Mouse (Mus musculus) kidney, adult 11 months (tissue): ENCODE data around the gene Cnn2.
A peak's percentile ranks its signal among the peaks of the same experiment; 100 is the strongest.
"Not testable (repeated sequence)": the region's sequence is repeated elsewhere in the genome, so short reads cannot be mapped to it uniquely, and the experiment has no call there.

Source experiments
- DNase-seq: peaks from one replicate; pipeline ENCODE4 v3.0.0; 2022

Cnn2 gene

GRCm38 (mm10) chr10:80020603-80021319, 32.4 kb downstream of the Cnn2 start:
- no peak for DNase-seq

- no peak for DNase-seq
Measured at GRCm38 (mm10) chr10:80021320-80021641, 32.9 kb downstream of the Cnn2 start.

- no peak for DNase-seq
Measured at GRCm38 (mm10) chr10:80022164-80022563, 33.8 kb downstream of the Cnn2 start.

GRCm38 (mm10) chr10:80022806-80023205, 34.4 kb downstream of the Cnn2 start:
- DNase-seq, result no peak

- DNase-seq, result no peak
Measured at GRCm38 (mm10) chr10:80023758-80024157, 35.4 kb downstream of the Cnn2 start.

- DNase-seq, result no peak
Measured at GRCm38 (mm10) chr10:80024229-80025043, 36.1 kb downstream of the Cnn2 start.

- DNase-seq, result no peak
Measured at GRCm38 (mm10) chr10:80025044-80025347, 36.6 kb downstream of the Cnn2 start.

GRCm38 (mm10) chr10:80025463-80025862, 37.1 kb downstream of the Cnn2 start:
- no peak for DNase-seq

- DNase-seq, result no peak
Measured at GRCm38 (mm10) chr10:80025889-80026288, 37.5 kb downstream of the Cnn2 start.

GRCm38 (mm10) chr10:80027681-80028520, 39.5 kb downstream of the Cnn2 start:
- no peak for DNase-seq

- no peak for DNase-seq
Measured at GRCm38 (mm10) chr10:80028521-80028846, 40.1 kb downstream of the Cnn2 start.

- no peak for DNase-seq
Measured at GRCm38 (mm10) chr10:80030191-80030590, 41.8 kb downstream of the Cnn2 start.

- DNase-seq, result no peak
Measured at GRCm38 (mm10) chr10:80030736-80031135, 42.4 kb downstream of the Cnn2 start.

- DNase-seq, result peak; percentile 56
Measured at GRCm38 (mm10) chr10:80032799-80033480, 44.6 kb downstream of the Cnn2 start.

GRCm38 (mm10) chr10:80033511-80034391, 45.4 kb downstream of the Cnn2 start:
- peak; percentile 53 for DNase-seq

GRCm38 (mm10) chr10:80035148-80035547, 46.8 kb downstream of the Cnn2 start:
- DNase-seq, result no peak

- DNase-seq, result no peak
Measured at GRCm38 (mm10) chr10:80035686-80036085, 47.3 kb downstream of the Cnn2 start.

- peak; percentile 50 for DNase-seq
Measured at GRCm38 (mm10) chr10:80036832-80037231, 48.4 kb downstream of the Cnn2 start.

GRCm38 (mm10) chr10:80039559-80039979, 51.2 kb downstream of the Cnn2 start, which contains the start of gene Polr2e:
Polr2e (minus strand) TSS chr10:80039795.
- peak; percentile 98 for DNase-seq

- not testable (repeated sequence) for DNase-seq
Measured at GRCm38 (mm10) chr10:80041409-80042060, 53.2 kb downstream of the Cnn2 start.

GRCm38 (mm10) chr10:80044087-80044486, 55.7 kb downstream of the Cnn2 start:
- DNase-seq, result no peak
